Mouse (Mus musculus) megakaryocyte progenitor cell, adult 5-6 weeks (primary cell): ENCODE measurements around the gene Rnasek. TPM values are rescaled to one million over a fixed set of nuclear protein-coding genes. Genes with fewer than 3 reads are reported as not detected.

Source experiments
- ATAC-seq: replicated peaks from 2 replicates; pipeline ENCODE4 v1.8.0; 2016; ENCODE audit warnings: mild to moderate bottlenecking, moderate TSS enrichment, inconsistent platforms; ENCODE audit not compliant: poor library complexity
- total RNA-seq, 2 experiments: library from RNA; stranded (forward) in 1 of 2; stranded (reverse) in 1 of 2; fragments of 157-497, 149-512 nt in 1 of 2; fragments of 200-1000 nt in 1 of 2; gene quantifications; 2 replicates each; pipeline versions ENCODE4 v1.2.3 to v1.2.4; 2015 to 2017

Gene Rnasek
- total RNA-seq, 2 experiments from 2014 or later: 29.4 to 134 TPM

DNA sequence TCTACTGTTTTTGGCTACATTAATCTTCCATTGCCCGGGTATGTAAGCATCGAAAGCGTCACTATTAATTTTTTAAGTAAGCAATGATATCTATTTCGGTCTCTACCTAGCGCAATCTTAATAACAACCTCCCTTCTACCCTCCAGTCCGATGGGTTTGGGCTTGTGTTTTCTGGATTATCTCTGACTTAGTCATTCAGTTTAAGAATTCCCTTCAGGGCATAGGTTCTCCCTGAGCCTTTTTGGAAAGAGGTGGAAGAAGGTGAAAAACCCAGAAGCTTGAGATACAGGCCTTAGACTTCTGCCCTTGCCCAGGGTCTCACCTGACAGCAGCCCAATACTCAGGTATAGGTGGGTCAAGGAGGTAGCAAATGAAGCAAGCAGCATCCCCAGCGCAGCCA is 19.8 kb downstream of the Rnasek start:
- no peak for ATAC-seq

DNA sequence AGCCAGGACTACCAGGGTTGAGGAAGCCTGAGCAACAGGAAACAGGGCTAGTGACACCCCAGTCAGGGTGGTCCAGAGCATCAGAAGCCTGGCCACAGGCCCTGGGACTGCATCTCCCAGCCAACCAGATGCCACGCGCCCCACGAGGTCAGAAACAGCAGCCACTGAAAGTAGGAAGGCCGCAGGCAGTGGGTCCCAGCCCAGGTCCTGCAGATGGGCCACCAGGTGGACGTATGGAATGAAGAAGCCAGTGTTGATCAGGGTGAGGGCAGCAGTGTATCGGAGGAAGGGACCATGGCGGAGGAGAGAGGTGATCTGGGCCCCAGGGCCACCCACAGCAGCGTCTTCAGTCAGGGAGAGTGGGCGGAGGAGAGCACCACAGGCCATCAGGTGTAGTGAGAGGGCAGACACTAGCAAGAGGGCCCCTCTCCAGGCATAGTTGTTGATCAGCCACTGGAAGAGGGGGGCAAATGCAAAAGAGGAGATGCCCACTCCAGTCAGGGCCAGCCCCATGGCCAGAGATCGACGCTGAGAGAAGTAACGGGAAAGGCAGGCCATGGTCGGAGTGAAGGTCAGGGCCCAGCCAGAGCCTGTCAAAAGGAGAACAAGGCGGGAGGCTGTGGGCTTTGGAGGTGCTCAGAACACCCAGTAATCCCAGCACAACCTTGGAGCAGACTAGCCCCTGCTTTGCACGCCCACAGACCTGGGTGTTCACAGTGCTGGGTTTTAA is 20.7 kb downstream of the Rnasek start:
- no peak for ATAC-seq

DNA sequence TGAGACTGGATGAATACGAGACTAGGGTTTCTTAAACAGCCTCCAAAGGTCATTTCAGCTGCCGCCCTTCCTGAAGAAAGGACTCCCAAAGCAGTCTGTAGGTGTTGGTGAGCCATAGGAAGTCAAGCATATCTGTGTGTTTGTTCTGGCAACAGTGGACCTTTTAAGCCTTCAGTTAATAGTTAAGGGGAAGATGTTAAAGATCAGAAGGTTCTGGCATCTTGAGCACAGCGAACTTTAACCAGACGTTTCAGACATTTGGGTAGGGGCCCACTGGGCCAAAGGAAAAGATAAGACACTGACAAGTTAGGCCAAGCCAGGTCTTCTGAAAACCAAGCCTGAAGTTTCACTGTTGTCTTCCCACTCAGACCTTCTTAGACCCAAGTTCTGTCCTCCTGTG is 21.6 kb downstream of the Rnasek start:
- no peak for ATAC-seq

DNA sequence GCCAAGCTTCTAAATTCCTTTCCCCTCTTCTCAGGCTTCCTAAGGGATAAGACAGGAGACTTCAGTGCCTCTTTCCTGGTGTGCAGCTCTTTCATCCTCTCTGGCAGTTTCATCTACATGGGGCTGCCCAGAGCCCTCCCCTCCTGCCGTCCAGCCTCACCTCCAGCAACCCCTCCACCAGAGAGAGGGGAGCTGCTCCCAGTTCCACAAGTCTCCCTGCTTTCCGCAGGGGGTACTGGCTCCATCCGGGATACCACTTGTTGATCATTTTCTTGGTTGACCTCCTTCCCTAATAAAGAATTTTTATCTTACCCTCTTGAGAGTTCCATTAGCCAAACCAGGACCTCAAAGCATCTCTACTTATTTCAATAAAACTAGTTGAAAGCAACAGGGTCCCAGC is 23.5 kb downstream of the Rnasek start:
- ATAC-seq: no peak

DNA sequence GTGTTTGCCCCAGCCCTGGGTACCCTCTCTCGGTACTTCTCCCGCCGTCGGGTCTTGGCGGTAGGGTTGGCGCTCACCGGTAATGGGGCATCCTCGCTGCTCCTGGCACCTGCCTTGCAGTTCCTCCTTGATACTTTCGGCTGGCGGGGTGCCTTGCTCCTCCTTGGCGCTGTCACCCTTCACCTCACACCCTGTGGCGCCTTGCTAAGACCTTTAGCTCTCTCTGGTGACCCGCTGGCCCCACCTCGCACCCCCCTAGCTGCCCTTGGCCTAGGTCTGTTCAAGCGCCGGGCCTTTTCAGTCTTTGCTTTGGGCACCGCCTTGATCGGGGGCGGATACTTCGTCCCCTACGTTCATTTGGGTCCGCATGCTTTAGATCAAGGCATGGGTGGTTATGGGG is 24.3 kb downstream of the Rnasek start:
- ATAC-seq: no peak

DNA sequence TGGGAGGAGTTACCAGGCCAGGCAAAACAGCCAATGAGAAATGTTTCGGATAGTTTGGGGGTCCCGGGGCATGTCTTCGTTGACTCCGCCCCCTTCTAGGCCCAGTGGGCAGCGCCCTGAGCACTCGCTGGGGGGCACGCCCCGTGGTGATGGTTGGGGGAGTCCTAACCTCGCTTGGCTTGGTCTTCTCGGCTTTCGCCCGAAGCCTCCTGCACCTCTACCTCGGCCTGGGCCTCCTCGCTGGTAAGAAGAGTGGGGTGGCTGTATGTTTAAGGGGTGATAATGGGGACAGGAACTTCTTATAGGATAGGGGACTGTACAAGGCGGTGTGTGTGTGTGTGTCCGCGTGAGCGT is 24.8 kb downstream of the Rnasek start:
- ATAC-seq: 0 out of 2 replicates have a peak, but pooled peaks have one; percentile 10

DNA sequence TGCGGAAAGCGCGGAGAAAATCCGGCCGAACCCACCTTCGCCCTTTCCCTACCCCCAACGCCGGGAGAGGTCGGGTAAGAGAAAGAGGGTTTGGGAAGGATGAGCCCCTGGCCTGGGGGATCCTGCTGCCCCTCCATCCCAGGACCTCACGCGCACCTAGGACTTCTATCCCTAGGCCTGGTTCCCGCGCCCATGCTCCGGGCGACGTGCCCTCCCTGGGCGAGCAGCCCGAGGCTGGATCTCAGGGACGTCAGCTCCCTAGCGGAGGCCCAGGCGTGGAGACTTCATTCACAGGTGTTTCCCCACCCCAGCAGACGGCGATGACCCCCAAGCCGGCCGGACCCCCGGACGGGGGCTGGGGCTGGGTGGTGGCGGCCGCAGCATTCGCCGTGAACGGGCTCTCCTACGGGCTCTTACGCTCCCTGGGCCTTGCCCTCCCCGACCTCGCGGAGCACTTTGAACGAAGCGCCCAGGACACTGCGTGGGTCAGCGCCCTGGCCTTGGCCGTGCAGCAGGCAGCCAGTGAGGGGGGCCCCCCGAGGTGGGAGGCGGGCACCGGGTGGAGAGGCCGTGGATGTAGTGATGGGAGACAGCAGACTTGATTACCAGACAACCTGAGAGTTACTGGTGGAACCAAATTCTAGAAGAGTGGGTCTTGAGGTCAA is 25.3 kb downstream of the Rnasek start:
- no peak for ATAC-seq

DNA sequence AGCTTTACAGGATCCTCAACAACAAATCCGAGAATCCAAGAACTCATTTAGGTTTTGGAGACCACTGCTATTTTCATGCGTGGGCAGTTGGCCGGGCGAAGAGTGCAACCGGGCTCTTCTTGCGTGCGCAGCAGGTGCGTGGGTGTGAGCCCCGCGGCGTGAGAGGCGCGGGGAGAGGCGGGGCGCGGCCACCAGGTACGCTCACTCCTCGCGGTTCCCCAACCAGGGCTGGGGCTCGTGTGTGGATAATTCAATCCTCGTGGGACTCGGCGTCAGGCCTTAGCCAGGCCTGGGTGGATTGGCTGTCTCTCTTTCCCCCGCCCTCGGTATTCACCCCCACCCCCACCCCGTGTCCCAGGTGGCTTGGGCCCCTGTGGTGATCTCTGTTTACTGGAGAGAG is 25.9 kb downstream of the Rnasek start:
- no peak for ATAC-seq

DNA sequence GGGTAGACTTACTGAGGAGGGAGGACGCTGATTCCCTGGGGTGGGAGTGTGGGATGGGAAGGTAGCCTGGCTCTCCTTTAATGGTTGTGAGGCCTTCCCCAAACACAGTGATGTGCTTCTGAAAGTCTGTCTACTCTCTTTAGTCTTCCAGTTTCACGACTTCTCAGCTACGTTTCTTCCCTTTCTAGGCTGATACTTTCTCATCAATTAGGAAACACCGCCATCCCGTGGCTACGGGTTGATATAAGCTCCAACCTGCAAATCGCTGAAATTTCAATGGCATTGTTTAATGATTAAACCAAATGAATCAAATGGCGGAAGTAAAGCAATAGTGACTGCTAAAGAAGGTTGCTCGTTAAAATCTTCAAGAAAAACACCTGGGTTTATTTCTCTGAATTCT is 26.7 kb downstream of the Rnasek start:
- peak; percentile 79 for ATAC-seq

DNA sequence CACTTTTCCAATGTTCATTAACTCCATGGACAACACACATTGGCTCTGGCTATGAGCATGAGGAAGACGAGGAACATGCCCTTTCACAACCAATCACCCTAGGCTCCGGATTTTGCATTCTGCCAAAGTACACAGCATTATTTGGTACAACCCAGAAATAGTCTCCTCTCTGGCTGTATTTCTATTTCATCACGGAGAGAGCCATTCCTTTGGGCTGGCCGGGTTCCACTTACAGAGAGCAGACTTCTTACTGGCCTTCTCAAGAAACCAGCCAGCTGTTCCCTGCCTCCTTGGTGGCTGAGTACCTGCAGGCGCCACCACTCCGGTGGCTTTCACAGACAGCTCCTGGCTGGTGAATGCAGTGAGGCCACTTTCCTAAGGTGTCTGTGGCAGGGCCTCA is 27.2 kb downstream of the Rnasek start, which contains the start of gene Slc16a11:
TSS of gene Slc16a11 (plus strand) at position 330 of the 400 bp plus-strand sequence.
- ATAC-seq: no peak

DNA sequence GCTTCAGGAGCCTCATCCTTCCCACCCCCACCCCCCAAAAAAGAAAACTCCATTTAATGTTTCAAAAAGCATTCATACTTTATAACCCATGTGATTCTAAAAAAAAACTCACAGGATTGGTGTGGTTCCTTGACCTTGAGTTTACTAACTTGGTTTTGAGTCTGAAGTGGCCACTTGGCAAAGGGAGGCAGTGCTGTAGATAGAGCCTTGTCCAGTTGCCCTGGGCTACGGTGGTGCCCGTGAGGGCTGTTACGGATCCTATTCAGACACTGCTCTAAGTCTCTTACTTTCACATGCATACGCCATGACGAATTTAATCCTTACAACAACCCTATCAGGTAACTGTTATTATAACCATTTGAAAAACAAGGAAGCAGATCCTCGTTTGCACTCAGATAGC is 27.7 kb downstream of the Rnasek start:
- no peak for ATAC-seq

DNA sequence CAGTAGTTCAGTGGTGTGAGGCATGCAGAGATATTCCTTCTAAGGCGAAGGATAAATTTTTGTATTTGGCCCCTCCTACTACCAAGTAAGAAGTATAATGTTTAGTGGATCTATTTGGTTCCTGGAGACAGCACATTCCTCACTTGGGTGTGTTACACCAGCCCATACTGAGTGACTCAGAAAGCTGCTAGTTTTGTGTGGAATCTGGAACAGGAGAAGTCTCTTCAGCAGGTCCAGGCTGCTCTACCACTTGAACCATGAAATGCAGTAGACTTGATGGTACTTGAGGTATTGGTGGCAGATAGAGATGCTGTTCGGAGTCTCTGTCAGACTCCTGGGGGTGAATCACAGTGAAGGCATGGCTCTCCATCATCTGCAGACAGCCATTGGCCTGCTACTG is 29.0 kb downstream of the Rnasek start:
- no peak for ATAC-seq

DNA sequence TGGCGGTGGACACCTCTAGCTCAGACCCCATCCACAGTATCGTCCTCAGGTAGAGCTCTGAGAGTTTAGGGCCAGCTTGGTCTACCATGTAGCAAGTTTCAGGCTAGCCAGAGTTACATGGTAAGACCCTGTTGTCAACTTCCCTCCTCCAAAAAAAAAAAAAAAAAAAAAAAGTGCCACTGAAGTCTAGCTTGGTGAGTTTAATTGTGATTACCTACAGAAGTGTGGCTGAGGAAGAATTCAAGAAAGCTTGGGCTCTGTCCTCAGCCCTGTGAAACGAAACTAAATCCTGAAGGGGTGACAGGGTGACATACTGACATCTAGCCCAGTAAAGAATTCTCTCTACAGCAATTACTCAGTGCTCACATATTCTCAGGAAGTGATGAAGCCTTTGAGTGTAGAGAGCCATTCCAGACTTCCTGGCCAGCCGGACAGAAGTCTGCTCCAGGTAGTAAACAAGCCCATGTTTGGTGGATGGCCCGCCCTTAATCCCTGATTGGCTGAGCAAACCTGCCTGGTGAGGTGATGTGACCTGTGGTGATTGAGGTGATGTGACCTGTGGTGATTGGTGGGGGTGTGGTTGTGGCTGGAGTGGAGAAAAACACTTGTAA is 30.8 kb downstream of the Rnasek start:
- no peak for ATAC-seq

DNA sequence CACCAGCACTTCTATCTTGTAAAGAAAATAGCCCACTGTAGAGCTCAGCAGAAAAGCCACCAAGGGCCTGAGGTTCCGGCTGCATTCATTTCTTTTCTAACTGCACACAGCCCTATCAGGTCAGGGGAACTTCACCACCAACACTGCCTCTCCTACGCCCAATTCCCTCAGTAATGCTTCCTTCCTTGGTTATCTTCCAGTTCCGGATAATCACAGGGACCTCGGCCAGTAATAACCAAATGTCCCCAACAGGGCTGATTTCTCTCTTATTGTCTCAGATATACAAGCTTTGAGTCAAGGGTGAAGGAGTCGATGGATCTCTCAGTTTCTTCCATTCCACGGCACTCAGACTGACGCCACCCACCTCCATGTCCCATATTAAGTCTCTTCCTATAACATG is 32.4 kb downstream of the Rnasek start:
- ATAC-seq: no peak

DNA sequence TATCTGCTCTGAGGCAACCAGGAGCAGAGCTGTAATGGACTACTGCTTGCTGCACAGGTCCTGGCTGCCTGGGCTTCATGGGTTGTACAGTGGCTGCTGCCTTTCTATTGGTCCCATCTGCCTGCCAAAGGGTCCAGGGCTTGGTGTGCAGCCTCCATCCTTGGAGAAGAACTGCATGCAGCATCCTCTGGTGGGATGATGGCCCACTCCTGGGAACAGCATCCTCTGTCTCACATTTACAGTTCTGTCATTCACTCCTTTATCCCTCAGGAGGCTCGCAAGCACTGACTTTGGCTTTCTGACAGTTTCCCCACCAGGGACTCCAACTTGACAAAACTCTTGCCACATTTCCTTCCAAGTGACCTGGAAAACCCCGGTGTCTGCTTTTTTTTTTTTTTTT is 32.8 kb downstream of the Rnasek start:
- ATAC-seq: no peak

DNA sequence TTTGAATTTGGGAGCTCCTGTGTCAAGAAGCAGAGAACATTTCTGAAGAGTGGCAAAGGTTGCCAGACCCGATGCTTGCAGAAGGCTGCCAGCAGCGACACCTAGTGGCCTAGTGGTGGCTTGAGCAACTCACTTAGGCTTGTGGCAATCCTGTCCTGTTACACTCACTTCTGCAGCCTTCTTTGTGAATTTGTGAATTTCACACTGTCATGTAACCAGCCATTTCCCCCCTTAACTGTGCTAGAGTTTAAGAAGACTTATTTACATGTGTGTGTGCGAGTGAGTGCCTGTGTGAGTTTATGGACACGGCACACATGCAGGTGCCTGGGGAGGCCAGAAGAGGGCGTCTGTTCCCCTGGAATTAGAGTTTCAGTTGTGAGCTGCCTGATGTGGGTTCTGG is 38.0 kb downstream of the Rnasek start:
- ATAC-seq: peak; percentile 90

DNA sequence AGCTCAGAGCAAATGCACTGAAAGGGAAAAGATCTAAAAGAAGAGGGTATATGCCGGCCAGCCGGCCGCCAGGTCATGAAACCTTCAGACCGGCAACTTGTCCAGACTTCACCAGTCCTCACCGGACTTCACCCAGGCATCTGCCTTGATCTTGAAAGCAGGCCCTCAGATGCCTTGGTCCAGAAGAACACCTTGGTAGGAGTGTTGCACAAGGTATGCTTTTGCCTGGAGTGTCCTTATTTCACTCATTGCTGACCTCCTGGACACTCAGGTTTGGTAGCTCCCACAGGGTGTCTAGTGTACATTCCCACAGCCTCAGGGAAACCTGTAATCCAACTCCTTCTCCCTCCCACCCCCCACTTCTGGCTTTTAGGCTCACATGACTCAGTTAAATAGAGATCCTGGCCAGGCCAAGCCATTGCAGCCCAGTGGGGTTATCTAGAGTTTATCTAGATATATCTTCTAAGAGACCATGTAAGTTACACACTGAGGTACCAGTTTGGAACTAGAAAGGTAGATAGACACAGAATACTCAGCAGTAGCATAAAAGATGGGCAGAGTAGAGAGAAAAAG is 39.5 kb downstream of the Rnasek start:
- no peak for ATAC-seq

DNA sequence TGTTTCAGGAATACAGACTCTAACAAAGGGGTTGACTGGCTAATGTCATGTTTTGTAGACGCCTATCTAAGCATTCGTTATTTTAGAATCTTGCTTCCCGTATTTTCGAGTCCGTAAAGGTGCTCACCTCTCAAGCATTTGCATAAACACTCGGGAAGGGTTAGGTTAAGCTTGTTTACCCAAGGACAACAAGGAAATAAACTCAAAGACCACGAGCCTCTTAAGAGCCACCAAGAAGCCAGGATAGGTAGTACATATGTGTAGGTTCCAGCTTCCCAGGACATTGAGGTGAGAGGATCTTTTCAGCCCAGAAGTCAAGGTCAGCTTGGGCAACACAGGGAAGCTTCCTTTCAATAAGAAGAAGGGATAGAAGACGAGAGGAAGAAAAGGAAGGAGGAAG is 40.5 kb downstream of the Rnasek start:
- ATAC-seq: no peak

DNA sequence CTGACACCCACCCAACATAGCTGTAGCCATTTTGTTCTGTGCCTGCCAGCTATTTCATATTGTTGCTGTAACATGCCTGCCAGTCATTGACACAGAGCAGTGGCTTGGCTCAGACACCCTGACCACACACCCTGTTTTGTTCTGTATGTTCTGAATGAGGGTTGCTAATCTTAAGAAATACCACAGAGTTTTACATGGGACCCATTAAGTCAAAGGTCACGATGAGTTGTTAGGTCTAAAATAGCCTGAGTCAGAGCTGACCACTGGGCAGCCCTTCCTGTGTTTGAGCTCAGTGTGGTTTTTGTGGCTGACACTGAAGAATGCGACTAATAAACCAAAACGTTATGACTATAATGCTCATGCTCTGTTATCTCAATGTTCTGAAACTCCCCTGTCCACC is 41.3 kb downstream of the Rnasek start:
- ATAC-seq: peak; percentile 22

DNA sequence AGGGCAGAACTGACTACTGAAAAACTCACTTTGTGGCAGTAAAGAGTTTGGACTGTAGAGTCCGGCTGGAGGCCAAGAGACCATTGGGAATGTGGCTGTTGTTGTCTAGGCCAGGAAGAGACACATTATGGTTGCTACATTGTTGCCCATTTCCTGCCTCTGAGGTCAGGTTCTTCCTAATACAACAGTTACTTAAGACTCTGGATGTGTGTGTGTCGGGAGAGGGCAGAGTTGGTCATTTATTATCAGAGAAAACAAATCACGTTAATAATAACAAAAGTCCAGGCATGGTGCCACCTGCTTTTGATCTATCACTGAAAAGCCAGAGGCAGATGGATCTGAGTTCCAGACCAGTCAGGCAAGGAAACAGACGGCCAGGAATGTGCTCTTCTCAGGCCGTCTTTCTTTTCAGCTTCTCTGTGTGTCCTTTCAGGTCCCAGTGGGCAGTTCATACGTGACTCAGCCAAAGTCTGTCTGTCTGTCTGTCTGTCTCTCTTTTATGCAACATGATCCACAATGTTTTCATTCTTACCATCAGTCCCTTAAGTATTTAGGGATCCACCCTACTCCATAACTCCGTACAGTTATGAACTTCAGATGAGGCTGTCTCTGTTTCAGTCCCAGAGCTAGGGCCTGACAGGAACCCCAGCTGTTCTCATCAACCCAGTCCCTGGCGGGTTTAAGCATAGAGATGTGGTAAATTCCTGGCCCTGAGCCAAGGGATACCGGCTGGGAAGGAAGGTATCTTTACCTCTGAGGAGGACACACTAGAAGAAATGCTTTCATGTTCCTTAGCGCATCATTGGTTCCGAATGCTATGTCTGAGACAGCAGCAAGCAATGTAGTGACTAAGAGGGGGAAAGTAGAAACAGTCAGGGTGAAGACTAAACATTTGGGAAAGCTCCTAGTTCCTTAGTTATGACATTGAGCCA is 46.0 kb downstream of the Rnasek start:
- no peak for ATAC-seq

DNA sequence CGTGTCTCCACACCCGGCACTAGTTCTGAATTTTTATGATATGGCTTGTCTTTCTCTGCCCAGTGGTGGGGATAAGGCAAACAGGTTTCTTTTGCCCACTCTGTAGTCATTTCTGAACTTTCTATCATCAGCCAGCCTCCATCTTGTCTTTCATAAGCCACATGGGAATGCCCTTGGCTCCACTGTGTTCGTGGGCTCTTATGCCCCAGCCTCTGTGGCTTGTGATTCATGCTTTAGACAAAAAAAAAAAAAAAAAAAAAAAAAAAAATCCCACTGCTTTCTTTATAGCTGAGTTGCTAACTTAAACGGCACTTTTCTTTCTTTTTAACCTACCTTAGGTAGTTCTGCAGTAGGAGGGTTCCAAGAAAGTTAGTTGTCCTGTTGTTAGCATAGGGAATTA is 47.5 kb downstream of the Rnasek start:
- ATAC-seq: no peak
